Mouse (Mus musculus) left cerebral cortex, adult 11 months (tissue): ENCODE measurements around the gene Hadha.
A peak's percentile ranks its signal among the peaks of the same experiment; 100 is the strongest.

ENCODE experiments used
- DNase-seq: peaks from one replicate; pipeline ENCODE4 v3.0.0; 2022; ENCODE audit warnings: low spot score

Hadha gene

DNA sequence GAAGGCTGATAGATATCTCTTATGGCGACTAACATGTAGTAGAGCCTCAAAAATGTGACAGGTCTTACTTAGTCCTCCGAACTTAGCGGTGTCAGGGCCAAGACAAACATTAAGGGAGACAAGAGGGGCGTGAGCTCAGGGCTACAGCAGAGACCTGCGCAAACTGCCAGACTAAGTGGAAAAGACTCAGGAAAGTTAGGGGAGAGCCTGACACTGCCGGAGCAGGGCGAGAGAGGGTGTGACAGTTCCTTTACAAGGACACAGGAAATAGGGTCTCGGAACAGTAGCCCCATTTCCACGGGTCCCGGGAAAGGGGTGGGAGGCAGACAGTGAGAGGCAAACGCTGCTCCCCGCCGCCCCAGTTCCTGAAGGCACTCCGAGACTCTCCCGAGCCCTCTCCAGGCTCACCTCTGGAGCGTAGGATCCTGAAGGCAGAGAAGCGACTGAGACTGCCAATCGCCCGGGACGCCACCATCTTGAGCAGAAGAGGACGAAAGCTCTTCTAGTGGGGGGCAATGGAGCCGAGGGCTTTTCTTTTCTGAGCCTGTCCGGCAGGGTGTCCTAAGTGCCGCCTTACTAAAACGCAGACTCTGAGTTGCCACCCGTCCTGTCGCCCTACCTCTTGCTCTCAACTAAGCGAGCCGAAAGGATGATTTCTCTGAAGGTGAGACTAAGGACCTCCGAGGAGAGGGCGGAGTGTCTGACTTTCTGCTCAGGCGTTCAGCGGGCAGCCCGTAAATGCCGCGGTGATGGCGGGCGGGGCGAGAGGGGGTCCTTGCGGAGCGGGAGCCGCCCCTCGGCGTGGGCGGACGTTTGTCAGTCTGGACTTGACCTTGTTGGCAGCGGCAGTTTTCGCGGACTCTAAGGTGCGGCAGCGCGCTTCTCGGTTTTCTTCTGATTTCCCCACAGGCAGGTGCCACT, at the start of gene Hadha, which contains the start of gene Hadhb:
Gene Hadha (minus strand): TSS at position 689 of the 921 bp plus-strand sequence.
Gene Hadhb (plus strand): TSS at position 775 of the 921 bp plus-strand sequence.
- DNase-seq, result peak; percentile 90

DNA sequence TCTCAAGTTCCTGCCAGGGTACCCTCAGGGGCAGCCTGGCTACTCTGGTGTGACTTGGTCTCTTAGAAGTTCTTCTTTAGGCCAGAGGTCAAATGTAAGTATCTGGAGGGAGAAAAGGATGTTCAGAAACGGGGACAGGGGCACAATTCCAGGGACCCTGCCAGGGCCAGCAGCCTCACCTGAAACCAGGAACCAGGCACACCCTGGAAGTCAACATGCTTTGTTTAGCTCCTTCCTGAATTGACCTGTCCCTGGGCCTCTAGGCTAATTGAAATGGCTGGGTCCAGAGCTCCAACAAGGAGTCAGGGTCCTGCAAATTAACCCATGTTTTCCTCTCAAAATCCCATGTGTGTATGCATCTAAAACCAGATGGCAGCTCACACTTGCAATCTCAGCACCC, 49.5 kb upstream of the Hadha start:
- DNase-seq, result no peak

DNA sequence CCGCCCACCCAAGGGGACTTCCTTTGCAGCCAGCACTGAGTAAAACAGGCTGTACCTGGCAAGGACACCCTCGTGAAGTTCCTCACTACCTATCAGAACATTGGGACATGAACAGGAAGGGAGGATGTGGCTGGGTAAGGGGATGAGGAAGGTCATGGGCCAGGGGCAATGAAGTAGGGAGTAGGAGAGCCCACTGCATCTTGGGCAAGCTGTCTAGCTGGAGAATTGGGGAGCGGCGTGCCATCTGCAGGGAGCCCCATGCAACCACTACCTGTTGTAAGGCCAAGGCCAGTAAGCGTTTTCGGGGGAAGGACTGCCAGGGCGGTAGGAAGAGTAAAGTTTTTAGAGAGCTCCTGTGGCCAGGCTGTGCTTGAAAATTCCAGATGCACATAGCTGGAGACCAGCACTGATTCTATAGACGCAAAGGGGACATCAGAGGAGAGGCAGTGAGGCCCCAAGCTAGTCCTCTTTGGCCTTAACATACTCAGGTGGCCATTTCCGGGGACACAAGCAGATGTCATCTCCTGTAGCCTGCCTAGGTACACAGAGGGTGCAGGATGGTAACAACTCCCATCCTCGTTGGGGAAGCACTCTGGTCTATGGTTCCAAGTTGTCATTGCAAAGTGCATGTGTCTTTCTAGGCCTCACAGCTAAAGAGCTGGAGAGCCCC, 48.4 kb upstream of the Hadha start:
- no peak for DNase-seq

DNA sequence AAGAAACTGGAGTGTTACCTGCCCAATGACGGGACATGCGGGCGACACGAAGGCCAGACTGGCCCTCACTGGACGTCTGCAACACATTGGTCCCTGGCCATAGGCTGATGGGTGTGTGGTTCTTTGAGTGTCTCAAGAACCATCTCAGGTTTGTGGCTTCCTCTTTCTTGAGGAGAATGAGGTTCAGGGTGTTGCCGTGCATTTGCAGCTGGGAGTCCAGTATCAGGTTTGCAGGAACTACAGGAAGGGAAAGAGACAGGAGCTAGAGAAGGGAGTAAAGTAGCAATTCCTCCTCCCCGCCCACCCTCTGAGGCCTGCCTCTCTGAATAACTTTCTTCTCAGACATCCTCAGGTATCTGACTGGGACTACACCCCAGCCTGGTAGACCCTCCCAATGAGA, 47.3 kb upstream of the Hadha start:
- no peak for DNase-seq

DNA sequence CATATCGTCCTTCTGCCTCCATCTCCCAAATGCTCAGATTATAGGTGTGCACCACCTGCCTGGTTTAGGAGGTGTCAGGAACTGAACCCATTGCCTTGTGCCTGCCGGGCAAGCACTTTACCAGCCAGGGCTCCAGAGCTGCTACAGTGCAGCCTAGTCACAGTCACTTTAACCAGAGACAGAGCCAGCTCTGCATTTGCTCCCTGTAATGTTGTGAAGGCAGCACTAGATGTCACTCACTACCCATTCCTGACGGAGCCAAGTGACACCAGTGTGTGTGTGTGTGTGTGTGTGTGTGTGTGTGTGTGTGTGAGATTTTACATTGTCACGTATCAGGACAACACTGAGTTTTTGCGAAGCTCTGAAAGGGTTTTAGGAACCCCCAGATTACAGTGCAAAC, 46.6 kb upstream of the Hadha start:
- DNase-seq, result peak; percentile 32

DNA sequence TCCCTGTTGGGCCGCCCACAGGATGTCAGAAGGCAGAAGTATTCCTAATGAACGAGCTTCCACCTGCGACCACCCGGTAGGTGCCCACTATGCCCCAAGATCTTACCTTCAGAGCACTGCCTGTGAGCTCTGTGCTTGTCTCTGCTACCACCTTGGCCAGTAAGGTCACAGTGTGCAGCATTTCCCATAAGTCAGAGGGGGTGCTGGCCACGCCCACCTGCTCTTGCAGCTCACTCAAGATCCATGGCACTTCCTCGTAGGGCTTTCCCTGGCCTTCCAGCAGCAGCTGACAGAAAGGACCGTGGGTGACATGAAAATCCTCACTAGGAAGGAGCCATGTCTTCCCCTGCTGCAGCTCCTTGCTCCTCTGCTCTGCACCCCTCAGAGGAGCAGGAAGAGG, 43.3 kb upstream of the Hadha start:
- no peak for DNase-seq

DNA sequence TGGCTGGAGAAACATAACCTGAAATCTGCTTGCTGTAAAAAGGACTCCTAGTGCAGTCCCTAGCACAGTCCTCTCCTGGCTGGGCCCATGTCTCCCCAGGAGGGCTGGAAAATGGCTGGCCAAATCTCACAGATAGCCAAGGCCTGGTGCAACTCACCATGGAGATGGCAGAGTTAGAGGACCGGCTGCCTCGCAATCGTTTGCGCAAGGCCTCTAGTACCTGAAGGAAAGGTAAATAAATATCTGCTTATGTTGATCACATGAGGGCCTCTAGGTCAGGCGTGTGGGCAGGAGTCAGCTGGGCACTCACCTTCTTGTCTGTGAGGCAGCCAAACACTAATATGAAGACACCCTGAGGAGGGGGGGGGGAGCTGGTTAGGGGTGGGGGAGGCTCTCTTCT, 40.4 kb upstream of the Hadha start:
- no peak for DNase-seq

DNA sequence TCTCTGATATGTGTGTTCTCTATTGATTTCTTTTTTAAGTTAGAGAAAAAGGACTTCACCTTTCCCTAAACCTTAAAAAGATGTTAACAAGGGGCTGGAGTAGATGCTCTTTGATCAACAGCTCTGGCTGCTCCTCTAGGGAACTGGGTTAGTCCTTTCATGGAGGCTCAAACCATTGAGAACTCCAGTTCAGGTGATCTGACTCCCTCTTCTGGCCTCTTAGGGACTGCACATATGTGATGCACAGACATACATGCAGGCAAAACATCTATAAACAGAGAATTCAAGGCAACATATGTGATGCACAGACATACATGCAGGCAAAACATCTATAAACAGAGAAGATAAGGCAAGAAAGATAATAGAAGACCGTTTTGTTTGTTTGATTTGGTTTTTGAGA, 37.5 kb upstream of the Hadha start:
- DNase-seq, result no peak

DNA sequence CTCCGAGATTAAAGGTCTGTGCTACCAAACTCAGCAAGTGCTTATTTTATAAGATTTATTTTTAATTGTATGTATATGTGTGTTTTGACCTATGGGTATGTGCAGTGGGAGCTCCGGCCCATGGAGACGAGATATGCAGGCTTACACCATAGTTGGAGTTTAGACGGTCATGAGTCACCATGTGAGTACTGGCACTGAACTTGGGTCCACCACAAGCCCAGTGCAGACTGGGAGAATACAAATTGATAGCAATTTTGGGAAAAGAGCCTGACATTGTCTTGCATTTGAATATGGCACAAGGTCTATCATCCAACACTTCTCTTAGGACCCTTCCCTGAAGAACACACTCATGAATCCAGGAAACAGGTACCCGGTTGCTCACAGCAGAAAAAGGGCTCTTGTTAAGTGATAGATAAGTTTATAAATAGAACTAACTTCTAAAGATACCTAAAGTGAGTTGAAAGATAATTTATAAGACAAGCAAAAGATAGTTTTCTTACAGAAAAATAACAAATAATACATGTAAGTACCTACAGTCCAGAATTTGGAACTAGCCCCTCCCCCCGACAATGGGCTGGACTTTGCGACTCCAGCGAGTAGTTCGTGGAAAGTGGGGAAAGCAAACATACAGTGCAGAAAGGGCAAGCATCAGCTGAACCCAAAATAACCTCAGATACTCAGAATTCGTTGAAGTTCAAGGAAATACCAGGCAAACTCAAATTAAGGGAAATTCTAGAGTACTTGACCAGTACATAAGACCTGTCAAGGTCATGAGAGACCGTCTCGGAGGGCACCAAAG, 32.9 kb upstream of the Hadha start:
- DNase-seq, result no peak

DNA sequence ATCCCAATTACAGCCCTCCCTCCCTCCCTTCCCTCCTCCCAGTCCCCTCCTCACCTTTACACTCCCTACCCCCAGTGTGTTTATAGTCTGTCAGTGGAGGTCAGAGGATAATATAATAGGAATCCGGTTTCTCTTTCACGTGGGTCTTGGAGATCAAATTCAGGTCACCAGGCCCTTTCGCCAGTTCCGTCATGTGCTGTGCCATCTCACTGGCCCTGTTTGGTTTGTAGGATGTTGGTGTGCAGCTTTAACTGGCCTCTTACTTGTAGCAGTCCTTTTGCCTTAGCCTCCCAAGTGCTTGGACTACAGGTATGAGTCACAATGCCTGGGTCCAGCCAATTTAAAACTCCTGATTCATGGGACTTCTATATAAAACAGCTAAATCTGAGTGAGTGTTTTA, 20.8 kb upstream of the Hadha start:
- DNase-seq, result no peak

DNA sequence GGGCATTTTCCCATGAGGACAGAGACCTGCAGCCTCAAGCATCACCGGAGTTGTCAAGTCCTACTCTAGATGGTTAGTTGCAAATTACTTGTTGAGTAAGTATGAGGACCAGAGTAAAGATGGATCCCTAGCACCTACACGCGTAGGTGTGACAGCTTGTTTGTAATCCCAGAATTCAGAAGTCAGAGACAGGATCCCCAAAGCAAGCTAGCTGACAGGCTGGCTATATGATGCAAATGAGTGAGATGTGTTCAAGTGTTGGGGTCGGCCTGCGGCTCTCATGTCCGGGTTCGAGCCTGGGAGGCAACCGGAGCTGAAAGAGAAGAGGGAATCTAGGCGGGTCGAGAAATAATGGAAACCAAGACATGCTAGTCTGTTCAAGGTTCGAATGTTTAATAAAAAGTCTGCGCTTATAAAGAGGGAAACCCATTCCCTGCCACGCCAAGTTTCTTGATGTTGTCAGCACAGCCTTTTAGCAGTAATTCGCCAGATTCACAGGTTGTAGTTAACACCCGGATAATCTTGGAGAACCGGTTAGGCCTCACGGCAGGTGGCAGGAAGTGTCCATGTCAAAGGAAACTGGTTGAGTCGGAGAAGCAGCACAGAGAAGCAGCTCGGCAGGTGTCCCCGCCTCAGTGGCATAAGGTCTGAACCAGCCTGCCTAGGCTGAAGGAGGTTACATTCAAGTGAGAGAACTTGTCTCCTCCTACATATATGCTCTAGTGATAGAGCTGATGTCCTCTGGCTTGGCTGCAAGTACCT, 18.1 kb upstream of the Hadha start:
- no peak for DNase-seq

DNA sequence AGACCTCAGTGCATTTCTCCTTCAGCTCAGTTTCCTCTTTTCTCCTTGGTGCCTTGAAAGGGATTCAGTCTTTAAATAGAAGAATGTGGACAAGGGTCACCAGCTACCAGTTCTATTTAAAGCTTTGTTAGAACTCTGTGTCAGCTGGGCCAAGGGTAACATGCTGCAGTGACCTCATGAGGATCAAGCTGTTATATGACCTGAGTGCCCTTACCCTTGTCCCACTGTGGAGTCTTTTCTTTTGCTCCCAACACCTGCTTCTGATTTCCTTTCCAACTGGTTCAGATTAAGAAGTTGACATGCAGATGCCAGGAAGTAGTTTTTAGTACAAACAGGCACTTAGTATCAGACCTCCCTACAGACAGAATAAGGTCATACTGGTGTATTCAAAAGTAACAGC, 17.2 kb upstream of the Hadha start:
- DNase-seq, result no peak

DNA sequence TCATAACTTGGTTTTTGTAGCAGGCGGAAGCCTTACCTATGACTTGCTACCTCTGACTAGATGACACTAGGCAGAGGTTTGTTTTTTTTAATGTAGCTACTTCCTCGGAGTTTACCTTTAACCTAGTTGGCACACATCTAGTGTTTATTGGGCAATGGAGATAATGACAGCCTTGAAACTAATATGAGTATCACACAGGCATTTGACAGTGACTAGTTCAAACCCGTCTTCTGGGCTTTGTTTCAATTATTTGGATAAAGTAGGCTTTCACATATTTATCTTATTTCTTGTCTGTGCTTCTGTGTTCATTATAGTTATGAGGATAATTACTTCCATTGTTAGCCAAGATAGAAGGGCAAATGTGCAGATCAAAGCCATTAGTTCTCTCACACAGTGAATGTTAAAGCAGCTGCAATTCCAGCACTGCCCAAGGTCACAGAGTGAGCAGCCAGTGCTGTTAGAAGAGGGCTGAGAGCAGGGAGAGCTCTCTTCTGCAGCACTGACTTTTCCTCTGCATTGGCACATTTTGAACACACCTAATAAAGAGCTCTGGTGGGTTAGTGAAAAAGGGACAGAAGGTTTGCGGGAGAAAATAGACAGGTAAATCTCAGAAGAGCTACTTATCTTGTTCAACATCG, 15.5 kb upstream of the Hadha start:
- no peak for DNase-seq

DNA sequence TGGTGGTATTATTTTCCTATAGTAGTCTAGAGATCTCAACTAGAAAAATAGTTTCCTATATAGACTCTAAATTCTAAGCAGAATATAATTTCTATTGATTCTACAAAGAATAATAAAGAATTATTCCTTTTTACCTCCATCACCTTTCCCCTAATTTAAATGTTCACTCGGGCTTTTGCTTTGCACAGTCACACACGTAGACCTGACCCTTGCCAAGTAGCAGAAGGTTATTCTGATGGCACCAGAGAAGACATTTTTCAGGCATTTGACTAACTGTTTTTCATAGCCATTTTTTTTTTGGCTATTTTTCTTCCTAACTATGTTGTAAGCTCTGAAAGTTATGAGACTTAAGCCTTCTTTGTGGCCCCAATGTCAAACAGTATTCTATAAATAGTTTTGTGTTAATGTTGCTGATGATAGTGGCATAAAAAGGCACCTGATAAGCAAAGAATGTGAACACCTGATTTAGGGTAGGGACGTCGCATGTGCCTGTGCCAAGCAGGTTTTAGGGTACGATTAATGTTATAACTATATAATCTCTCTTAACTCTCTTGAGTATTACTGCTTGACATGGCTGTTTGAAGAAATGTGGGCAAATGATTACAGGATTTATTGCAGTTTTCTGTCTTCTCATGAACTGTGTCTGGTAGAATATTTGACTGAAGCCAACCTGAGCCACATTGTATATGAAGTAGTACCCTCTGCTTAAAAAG, 10.4 kb upstream of the Hadha start:
- no peak for DNase-seq

DNA sequence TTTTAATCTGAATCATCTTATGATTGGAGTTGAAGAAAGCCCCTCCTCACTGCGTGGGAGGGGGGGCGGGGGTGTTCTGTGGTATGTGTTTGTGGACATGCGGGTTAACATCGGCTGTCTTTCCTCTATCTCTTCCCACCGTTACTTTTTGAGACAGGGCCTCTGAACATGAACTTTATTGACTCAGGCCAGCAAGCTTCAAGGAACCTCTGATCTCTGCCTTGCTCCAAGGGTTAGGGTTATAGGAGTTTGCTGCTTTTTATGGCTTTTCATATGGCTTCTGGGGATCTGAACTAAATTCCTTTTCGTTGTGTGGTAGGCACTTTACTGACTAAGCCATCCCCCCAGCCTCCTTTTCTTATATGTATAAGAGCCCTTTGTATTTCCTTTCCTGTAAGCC, 7.4 kb upstream of the Hadha start:
- DNase-seq, result no peak

DNA sequence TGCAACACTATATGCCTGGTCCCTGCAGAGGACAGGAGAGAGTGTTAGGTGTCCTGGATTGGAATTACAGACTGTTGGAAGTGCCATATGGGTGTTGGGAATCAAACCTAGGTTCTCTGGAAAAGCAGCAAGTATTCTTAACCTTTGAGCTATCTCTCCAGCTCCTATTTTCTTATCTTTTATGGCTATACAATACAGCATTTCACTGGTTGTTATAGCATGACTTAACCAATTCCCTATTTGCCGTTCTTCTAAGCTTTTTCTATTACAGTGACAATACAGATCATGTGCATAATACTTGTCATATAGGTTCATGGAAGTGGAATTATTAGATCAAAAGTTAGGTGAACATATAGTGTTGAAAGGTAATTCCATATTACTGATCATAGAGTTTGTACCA, 6.9 kb upstream of the Hadha start:
- DNase-seq, result no peak

DNA sequence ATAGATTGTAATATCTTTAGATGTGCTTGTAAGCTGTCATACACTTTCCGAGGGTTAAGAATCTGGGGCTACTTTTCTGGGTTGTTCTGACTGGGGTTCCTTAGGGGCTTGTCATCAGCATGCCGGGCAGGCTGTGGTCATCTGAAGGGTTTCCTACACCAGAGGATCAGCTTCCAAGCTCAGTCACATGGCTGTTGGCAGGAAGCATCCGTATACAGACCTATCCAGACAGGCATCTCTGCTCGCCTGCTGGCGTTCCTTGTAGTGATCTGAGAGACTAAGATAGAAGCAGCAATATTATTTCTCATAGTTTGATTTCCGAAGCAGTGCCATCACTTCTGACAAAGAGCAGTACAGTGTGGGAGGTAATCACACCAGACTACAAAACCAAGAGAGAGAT, 4.6 kb upstream of the Hadha start:
- DNase-seq, result no peak

DNA sequence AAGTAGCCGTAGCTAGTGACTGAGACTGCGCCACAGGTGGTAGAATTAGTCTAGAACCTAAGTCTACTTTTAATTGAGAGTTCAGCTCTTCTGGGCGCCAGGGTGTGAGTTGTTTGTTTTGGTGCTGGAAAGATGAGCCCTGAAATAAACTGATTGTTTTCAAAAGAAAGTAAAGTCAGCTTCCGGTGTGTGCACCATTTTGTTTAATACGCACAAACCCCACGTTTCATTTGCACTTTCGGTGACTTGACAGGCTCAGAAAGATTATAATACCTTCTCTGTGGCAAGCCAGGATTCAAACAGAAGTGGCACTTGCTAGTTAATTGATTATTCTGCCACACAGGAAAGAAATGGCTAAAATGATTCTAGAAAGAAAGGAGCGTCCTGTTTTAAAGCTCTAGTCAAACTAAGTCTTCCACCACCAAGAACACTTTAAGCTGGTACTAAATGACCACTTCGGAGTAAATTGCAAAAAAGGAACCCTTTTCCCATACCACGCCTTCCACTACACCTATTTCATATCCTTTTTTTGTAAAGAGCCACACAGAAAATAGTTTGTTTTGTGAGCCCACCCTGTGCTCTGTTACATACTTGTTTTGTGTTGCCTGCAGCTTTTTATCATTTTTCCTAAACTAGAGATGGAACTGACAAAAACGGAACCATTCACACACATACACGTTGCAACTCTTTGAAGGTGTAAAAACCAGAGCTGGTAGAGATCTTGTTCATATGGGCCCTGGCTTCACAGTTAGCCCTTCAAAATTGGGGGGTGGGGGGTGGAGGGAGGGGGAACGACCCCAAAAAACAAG, 1.1 kb upstream of the Hadha start:
- DNase-seq, result no peak

DNA sequence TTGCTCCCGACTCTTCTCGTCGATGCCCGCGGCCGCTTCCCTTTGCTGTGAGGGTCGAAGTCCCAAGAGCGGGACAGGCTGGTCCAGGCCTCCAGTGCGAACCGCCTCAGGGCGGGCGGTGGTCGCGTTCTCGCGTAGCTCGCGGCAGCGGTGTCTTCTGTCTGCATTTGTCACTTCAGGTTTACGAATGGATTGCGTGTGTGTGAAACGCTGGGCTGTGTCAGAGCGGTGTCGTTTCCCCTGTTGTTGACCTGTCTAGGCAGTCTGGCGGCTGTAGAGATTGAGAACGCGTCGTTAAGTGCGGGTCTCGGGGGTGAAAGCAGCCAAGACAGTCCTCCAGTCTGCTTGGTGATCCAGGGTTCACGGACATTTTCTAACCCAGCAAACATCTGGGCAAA, 432 bp upstream of the Hadha start:
- DNase-seq, result no peak

DNA sequence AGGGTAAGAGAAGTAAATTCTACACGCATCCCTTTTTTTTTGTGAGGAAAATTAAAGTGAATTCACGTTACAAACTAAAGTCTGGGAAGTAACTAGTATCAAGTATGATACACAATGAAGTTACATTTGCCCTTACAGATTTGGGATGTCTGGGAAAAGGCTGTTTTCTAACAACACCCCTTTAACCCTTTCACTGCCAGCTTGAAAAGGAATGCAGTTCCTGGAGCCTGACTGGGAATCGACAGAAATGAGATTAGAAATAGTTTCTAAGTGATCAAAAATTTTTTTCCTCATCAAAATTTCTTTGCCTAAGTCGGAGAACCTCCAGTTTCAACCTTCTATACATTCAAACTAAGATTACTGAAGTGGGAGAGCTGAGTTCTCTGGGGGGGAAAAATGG, 949 bp downstream of the Hadha start:
- DNase-seq, result no peak
